Mouse (Mus musculus) embryo, embryonic 10 days (tissue): ENCODE data around the gene Macc1.
A peak's percentile ranks its signal among the peaks of the same experiment; 100 is the strongest.

Experiments used
- DNase-seq: peaks from one replicate; pipeline ENCODE4 v3.0.0-alpha.2; 2015; ENCODE audit warnings: low spot score

The Macc1 gene

DNA sequence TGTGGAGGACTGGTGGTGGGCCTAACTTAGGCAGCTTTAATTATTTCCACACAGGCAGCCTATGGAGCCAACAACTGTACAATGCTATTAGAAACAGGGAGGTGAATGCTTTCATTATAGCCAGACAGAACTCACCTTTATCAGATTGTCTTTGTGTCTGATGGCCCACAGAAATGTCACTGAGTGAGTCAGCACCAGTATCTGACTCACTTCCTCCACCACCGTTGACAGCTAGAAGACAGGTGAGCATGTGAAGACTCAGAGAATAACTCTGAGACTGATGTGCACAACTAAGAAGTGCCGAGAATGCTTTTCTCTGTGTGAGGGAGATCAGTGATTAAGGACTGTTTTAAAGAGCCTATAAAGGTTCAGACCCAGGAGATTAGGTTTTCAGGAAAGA lies 73.9 kb downstream of the Macc1 start:
- no peak for DNase-seq

DNA sequence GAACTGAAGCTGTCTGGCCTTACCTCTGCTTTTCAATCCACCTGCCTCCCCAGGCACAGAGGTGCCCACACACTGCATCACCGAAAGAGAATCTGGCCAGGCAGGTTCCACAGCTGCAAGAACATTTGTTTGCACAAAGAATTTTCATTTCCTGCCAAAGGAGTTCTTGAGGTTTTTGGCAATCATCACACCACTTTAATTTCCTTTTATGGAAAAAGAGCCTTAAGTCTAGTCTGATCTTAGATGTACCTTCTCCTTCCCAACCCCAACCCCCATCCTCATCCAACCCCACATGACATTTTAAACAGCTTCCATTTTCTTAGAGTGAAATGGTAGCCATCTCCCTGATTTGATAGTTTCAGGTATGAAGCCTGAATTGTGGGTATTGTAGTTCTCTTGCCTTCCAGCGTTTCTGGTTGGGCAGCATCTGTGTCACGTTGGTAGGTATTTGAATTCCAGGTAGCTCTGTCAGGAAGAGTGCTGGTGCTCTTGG lies 76.2 kb downstream of the Macc1 start:
- DNase-seq, result peak; percentile 7

DNA sequence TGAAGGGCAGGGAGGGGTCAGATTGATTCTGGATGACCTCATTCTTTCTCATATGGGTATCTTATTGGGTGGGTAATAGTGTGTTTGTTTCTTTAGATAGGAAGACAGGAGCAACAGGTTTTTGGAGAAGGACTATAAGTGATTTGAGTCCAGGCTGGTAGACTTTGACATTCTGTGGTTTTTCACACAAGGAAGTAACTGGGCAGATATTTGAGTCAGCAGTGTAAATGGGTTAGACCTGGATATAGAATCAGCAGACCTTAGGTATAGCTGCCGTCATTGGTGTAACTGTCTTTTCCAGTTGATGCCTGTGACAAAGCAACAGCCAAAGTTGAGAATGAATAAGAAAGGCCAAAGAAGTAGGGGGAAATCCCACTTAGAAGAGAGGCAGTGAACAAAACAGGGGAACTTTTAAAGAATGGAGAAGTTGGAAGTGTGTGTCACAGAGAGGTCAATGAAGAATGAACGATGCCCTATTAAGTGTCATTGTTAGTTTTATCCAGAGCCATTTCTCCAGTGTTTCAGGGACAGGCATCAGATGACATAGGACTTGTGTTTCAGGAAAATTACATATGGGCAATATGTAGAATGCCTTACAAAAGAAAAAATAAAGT lies 84.1 kb downstream of the Macc1 start:
- DNase-seq, result no peak

DNA sequence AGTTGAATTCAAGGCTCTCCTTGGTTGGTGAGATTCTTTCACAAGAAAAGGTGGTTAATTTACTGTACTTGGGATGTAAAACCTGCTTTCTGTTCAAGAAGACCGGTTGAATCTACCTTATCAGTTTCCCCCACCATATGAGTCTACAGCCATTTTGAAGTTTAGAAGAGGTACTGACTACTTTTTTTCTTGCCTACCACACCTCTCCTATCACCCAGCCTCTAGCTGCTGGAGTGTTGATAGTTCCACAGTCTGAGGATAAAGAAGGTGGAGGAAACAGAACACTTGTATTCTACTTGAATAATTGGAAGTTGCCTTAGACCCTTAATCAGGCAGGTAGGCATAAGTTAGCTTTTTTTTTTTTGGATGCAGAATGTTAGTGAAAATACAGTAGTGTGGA lies 88.2 kb downstream of the Macc1 start:
- DNase-seq, result no peak

DNA sequence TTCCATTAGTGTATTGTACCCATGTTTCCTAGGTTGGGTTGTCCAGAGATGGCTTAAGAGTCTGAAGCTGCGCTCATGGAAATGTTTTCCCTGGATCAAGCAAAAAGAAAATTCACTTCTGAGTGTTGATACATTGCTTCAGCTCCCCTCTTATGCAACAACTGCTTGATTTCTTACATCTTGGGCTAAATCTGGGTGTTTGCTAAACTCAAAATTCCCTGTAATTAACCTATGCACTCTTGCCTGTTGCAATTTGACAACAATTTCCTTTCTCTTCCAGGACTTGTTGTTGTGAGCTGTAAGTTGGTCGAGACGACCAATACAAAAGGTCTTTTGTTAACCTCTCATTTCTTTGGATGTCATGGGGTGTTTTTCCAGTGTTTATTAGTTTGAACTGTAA lies 88.7 kb downstream of the Macc1 start:
- no peak for DNase-seq

DNA sequence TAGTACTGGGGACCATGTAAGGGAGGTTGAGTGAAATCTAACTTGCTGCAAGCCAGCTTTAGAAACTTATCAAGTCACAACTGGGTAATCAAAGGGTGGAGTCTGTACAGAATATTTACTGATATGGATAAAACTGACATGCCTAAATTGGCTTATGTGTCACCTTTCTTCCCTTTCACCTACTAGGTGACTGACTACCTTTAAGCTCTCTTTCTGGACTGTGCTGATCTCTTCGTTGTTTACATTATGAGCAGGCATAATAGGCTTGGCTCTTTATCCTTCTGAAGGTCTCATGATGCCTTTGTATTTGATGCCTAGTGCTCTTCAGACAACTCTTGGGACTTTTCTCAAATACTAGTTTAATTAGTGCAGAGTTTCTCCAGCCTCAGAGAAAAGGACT lies 90.7 kb downstream of the Macc1 start:
- DNase-seq, result no peak

DNA sequence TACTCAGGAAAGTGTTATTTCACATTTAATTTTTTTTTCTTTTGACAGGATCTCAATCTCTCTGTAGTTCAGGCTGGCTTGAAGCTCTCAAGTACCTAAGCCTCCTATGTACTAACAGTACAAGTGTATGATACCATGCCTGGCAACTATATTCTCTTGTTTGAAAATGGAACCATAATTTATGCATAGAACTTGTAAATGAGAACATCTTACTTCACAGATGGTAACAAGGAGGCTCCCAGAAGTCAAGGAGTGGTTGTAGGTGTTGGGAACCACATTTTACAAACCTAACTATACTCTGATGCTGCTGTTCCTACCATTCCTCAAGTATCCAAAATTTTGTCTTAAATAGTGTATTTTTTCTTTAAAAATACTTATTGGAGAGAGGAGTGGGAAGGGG lies 96.5 kb downstream of the Macc1 start:
- no peak for DNase-seq

DNA sequence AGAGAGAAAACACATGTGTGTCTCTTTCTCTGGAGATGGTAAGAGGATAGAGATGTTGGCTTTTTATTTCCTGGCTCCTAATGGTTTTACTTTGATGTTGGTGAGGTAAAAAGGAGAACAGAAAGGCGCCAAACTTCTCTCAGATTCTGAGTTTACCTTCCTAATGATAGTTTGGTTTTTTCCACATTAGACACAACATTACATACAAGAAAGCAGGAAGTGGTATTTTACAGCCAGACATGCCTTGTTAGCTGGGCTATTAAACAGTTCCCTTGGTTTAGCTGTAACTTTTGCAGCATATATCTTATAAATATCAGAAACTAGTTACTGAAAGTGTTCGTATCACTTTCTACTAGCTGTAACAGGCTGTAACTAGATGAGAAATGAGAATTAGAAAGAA lies 96.9 kb downstream of the Macc1 start:
- DNase-seq, result no peak

DNA sequence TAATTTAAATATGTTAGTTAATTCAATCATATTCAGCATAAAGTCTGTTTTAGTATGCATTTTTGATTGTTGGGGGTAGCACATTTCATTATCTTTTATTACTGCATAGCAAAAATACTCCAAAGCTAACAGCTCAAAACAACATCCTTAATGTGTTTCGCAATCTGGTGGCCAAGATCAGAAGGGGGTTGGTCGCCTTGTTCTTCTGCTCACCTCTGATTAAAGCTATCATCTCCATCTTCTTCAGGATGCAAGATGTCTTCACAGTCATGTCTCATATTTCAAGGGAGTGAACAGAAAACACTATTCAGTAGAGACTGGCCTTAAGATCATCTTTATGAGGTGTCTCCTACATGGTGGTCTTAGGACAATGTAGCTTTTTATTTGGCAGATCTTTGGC lies 97.9 kb downstream of the Macc1 start:
- no peak for DNase-seq

DNA sequence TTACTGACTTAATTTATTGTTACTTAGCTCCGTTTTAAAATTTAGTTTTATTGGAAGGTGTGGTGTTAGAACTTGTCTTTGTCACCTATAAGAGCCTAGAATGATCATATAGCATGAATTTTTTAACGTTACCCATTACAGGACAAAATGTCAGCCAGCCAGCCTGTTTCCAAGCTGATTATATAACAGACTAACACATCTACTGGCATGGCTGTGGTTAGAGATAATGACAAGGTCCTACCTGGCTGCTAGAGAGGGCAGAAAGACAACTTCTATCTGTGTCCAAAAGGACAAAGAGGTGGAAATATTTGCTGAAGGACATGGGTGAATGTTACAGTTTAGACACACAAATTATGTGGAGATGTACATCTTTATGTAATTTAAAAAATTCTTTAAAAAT lies 101.8 kb downstream of the Macc1 start:
- DNase-seq, result no peak

DNA sequence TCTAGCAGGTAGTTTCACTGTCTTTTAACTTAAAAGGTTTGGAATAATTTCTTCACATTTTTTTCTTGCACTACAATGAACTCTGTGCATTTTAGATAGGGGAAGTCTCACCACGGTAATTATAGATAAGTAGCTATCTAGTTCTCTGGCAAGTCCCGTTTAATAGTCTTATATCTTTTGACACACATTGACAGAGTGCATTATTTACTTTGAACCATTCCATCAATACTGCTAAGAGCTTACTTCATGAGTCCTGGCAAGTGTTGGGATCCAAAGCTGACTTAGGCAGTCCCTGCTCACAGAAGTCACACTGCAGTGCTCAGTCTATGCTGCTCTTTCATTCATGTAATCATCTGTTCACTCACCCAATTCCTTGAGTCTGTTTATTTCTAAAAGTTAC lies 111.7 kb downstream of the Macc1 start:
- no peak for DNase-seq

DNA sequence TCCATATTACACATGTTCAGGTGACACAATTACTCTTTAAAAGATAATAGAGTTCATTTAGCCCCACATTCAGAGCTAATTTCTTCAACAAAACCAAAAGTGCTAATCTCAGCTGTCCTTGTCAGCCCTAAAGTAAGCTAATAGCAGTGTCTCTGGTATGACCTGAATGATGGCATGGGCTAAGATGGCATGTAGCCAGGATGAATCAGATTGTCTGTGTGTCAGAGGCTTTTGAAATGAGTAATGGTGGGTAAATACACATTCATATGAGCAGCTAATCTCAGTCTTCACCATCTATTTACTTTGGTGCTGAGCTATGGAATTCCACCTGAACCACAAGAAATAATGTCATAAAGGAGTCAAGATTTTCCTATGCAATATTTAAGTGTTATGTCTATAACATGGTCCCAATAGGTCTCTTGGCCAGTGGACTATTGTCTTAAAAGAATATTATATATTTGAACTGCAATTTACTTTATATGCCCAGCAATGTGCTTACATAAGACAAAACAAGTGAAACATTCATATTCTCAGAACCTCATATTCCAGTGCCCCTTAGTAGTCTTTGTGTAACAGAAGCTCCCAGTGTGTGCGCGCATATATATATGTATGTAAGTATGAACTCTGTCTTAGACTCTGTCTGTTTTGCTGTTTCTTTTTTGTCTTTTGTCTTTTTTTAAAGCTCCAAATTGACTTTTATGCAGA lies 112.3 kb downstream of the Macc1 start:
- no peak for DNase-seq

DNA sequence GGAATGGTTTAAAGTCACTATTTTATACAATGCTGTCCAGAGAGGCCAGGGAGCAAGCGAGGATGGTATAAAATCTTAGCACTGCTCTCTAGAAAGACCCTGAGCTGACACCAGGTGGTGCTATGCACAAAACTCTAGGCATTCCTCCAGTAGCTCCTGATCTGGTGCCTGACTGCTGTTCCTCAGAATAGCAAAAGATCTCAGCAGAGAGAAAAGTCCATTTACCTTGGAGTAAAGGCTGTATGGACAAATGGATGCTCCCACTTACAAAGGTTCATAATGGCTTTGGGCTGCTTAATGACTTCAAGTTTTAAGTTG lies 112.8 kb downstream of the Macc1 start:
- DNase-seq, result peak; percentile 77

DNA sequence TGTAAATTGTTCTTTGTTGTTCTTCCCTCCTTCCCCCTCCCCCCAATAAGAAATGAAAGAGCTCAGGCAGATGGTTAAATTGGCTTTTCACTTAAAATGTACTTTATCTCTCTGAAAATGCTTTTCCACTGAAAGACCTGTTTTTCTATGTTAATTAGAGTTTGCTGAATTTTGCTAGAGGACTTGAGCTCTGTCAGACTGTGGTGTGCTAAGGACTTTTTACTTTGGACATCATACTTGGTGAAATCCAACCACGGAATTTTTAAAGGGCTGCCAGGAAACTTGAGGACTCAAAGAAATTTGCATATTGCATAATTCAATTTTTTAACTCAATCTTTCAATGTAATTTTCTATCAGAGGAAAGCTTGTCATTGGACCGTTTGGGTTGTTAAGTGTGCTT lies 126.7 kb downstream of the Macc1 start:
- no peak for DNase-seq

DNA sequence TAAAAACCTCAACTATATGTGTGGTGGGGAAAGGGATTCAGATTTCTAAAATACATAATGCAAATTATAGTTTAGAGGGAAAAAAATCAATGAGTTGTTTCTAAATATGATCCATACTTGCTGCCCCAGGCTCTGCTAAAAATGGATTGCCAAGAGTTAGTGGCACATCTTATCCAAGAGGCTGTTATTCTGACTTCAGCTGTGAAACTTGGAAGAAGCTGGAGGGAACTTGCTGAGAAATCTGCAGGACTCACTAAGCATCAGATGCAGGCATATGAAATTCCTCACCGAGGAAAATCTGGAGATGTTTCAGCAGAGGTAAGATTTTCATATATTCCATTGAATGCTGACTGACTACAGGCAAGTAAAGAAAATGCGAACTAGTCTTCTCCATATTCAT lies 136.0 kb downstream of the Macc1 start:
- no peak for DNase-seq

DNA sequence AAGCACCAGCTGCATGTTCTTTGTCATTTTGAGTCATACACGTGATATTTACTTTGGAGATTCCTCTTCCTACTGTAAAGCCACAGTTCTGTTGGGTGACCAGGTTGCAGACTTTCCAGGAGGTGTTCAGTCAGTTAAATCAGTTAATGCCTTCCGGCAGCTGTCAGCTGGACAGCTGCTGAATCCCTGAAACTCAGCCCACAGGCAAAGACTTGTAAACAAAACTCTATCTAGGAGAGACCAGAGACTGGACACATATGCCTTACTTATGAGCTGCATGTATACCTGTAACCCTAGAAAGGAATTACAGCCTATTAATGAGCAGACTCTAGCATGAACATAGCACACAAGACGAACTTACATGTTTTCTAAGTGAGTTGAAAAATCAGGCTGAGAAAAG lies 137.2 kb downstream of the Macc1 start:
- DNase-seq, result peak; percentile 4

DNA sequence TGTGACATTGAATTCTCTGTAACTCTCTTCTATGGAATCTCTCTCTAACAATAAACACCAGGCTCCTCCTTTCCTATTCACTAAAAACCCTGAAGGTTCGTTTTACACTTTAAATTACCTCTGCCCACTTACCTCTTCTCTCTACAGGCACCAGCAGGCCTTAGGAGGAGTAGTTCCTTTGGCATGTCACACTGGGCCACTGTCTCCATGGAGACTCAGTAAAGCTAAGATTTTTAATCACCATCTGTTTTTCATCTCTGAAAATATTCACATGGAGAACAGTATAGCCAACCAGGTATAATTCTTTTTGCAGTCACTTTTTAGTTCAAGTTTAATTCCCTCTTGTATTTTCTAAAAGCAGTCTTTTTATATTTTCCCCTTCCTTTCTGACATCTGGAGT lies 140.0 kb downstream of the Macc1 start:
- DNase-seq, result no peak

DNA sequence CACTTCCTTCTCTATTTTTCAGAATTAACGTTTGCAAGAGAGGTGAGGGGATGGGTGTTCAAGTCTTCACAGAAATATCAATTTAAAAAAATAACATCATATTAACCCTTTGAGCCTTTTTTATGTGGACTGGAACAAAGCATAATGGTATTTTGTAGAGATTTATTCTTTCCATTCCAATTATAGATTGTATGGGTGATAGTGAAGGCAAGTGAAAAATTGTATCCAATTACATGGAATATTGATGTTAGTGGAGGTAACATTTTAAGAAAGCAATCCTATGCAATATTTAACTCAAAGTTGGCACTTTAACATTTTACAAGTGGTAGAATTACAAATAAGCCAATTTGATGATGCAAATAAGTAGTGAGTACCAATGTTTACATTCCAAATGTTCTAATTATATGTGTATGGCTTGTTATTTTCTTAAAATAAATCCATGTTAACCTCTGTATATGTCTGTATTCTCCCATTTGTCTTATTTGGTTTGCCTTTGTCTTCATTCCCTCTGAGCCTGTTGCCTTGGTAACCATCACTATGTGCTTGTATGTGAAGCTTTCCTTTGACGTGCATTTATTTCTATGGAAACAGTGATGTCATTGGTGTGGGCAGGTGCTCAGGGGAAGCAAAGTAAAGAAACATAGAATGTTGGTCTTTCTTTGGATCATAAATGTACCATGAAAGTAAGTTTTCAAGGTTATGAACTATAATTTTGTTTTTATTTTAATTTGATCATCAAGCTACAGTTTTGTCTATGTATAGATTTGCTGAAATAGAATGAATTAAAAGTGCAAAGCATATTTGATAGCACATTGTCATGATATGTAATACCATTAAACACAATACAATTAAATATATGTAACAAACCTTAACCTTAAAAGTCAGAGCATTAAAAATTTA lies 150.2 kb downstream of the Macc1 start:
- DNase-seq, result peak; percentile 72

DNA sequence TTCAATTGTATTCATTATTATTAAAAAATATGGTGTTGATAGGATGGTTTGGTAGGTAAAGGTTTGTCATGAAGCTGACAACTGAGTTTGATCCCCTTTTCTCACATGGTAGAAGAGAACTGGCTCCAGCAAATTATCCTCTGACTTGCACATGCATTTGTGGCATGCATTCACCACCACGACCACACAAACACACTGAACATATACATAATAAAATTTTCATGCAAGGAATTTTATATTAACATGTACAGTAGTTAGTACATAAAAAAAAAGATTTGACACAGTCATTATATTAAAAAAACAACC lies 150.8 kb downstream of the Macc1 start:
- no peak for DNase-seq

DNA sequence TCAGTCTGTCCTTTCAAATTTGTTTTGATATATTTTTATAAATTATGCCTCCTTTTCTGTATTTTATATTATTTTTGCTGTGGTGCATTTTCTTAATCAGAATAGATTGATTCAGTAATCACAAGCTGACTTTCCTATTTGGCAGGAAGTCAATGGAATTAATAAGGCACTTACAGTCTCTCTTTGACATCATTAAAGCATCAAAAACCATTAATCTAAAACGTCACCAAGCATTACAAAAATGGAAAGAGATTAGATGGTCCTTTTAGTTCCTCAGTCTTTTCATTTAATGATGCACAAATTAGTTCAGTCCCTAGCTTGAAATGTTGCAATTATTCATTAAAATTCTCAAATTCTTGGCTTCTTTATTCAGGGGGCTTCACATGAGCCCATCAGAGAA lies 153.6 kb downstream of the Macc1 start:
- DNase-seq, result no peak

DNA sequence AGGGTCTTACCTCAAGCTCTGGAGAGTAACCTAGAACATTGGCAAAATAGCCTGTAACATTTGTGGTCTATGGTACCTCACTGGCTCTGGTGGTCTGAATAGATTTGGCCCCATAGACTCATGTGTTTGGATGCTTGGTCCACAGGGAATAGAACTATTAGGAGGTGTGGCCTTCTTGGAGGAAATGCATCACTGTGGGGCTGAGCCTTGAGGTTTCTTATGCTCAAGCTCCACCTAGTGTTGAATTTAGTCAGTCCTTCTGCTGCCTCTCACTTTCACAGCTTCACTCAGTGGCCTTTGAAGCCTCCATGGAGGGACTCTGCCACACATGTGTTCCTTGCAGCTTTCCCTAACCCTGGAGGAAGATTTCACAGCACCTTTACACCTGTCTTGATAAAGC lies 156.2 kb downstream of the Macc1 start:
- peak; percentile 47 for DNase-seq

DNA sequence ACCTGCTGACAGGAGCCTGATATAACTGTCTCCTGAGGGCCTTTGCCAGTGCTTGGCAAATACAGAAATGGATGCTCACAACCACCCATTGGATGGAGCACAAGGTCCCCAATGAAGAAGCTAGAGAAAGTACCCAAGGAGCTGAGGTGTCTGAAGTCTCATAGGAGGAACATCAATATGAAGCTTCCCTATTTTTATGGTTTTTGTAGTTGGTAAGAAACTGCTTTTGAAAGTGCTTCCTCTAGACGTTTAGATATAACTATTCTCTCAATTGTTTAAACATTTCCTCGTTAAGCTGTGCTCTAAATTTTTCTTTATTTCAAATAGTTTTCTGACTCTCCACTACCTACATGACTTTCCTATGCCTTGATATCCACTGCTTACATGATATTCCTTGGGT lies 169.2 kb downstream of the Macc1 start:
- no peak for DNase-seq

DNA sequence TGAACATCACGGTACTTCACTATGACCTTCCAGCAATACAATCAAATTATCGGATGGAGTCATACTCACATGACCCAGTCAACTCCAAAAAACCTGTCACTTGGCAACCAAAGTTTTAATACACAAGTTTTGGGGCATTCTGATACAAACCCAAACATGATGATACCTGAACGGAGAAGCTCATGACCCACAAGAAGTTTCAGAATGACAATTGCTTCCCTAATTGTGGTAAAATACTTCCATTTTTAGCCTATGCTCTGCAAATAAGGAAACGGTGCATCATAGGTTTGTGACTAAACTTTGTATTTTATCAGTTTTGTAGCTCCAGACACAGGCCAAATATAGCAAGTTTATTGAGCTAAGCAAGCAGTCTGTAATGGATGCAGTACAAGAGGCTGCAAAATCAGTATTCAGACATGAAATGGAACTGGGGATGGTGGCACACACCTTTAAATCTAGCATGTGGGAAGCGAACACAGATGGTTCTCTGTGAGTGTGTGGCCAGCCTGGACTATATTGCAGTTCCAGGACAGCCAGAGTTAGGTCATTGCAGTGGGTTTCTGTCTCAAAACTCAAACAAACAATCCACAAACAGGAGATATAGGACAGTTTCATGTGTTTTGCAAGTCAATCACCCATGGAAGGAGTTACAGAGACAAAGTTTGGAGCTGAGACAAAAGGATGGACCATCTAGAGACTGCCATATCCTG lies 170.0 kb downstream of the Macc1 start:
- DNase-seq, result no peak
